Mouse (Mus musculus) stomach, embryonic 14.5 days (tissue): ENCODE results near the gene Csf2rb2. TPM values are rescaled to one million over a fixed set of nuclear protein-coding genes. Genes with fewer than 3 reads are reported as not detected.

Source experiments
- ATAC-seq: fragments of 200-750 bp; cut with Nextera tagmentation; 2 replicates; pipeline ENCODE4 v1.8.0; 2017; ENCODE audit warnings: low read depth, moderate TSS enrichment; ENCODE audit not compliant: insufficient number of reproducible peaks, insufficient read depth, low FRiP score
- H3K27ac ChIP-seq: fragments of 300-500 bp; sonication (generic); 2 replicates; pipeline ENCODE4 v1.5.1; 2014; ENCODE audit warnings: mild to moderate bottlenecking, low read length, moderate library complexity, mixed read lengths
- H3K27me3 ChIP-seq: fragments of 300-500 bp; sonication (generic); 2 replicates; pipeline ENCODE4 v1.6.1; 2014; ENCODE audit warnings: low read length, control low read depth, mixed read lengths; ENCODE audit not compliant: control insufficient read depth, insufficient read depth
- H3K36me3 ChIP-seq: fragments of 300-500 bp; sonication (generic); 2 replicates; pipeline ENCODE4 v1.6.1; 2014; ENCODE audit warnings: mild to moderate bottlenecking, control low read depth, low read length, moderate library complexity, mixed read lengths; ENCODE audit not compliant: control insufficient read depth, insufficient read depth
- H3K4me1 ChIP-seq: fragments of 300-500 bp; sonication (generic); 2 replicates; pipeline ENCODE4 v1.6.1; 2014; ENCODE audit warnings: low read length, control low read depth, mixed read lengths; ENCODE audit not compliant: control insufficient read depth, insufficient read depth
- H3K4me2 ChIP-seq: fragments of 300-500 bp; sonication (generic); replicated peaks from 2 replicates; pipeline ENCODE4 v1.6.1; 2014; ENCODE audit warnings: low read depth, low read length, control low read depth
- H3K4me3 ChIP-seq: fragments of 300-500 bp; sonication (generic); 2 replicates; pipeline ENCODE4 v1.5.1; 2014; ENCODE audit warnings: low read depth, low read length, control low read depth
- H3K9ac ChIP-seq: fragments of 300-500 bp; sonication (generic); replicated peaks from 2 replicates; pipeline ENCODE4 v1.6.1; 2014; ENCODE audit warnings: low read depth, mild to moderate bottlenecking, control low read depth, low read length, moderate library complexity, mixed read lengths
- H3K9me3 ChIP-seq: fragments of 300-500 bp; sonication (generic); 2 replicates; pipeline ENCODE4 v1.6.1; 2016; ENCODE audit warnings: low read depth, low read length, control low read depth; ENCODE audit not compliant: control insufficient read depth
- WGBS: fragments of 180-500 bp; shearing (Covaris S2); extraction: QIAGEN DNeasy Blood & Tissue Kit; methylation state at CpG from one replicate; pipeline ENCODE4 v1.1.7; 2014; 5-methylcytosine and 5-hydroxymethylcytosine counted together
- microRNA-seq: library from miRNA; unstranded; fragments of <30 nt; microRNA quantifications from one replicate; pipeline ENCODE4, GENCODE M21; 2016
- polyA plus RNA-seq: library from polyadenylated mRNA; unstranded; fragments of >200 nt; fragmentation: Nextera tagmentation; extraction: Ambion mirVana; gene quantifications from 2 replicates; pipeline ENCODE4 v1.2.1, GENCODE M21; 2014

Gene Csf2rb2
- polyA plus RNA-seq, 1 experiment from 2014 or later, result 0.19 TPM

- H3K36me3 ChIP-seq, result no peaks in the 10 kb centered on the region
- WGBS, result 55% methylated on average over 11 of the region's 11 CpGs
- ATAC-seq, result no peak
- H3K9me3 ChIP-seq, result no peaks in the 10 kb centered on the region
- no peak overlapping the region for H3K27ac ChIP-seq
- H3K4me3 ChIP-seq, result no peak overlapping the region
- H3K4me1 ChIP-seq, result no peaks in the 10 kb centered on the region
- no peak overlapping the region for H3K4me2 ChIP-seq
- H3K9ac ChIP-seq, result no peak overlapping the region
- H3K27me3 ChIP-seq, result no peaks in the 10 kb centered on the region
Measured at GRCm38 (mm10) chr15:78241335-78241734, 64.2 kb downstream of the Csf2rb2 start.

DNA sequence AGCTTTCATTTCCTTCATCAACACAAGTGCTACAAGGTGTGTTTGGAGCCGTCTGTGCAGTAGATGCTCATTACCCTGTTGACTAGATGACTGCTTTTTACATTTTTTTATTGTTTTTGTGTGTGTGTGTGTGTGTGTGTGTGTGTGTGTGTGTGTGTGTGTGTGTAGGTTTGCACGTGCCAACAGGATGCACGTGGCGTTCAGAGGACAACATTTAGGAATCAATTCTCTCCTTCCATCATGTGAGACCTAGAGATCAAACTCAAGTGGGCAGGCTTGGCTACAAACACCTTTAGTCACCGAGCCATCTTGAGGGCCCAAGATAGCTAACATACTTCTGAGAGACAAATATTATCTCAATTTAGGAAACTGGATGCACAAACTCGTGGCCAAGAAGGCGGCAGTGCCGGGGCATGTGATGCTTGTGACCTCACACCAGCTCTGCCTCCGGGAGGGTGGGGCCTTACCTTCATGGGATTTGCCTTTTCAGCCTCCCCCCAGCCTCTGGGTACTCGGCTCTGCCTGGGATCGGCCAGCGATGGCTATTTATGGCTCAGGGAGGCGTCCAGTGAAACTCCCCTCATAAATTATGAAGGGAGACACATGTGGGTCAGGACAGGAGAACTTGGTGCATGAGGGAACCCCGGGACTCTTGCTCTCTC is 65.4 kb downstream of the Csf2rb2 start:
- H3K27me3 ChIP-seq, result no peaks in the 10 kb centered on the region
- 63% methylated on average over 14 of the region's 14 CpGs for WGBS
- H3K27ac ChIP-seq, result no peak overlapping the region
- H3K9me3 ChIP-seq, result no peaks in the 10 kb centered on the region
- no peak overlapping the region for H3K9ac ChIP-seq
- H3K4me2 ChIP-seq, result no peak overlapping the region
- H3K4me3 ChIP-seq, result no peak overlapping the region
- no peak for ATAC-seq
- H3K4me1 ChIP-seq, result no peaks in the 10 kb centered on the region
- no peaks in the 10 kb centered on the region for H3K36me3 ChIP-seq

GRCm38 (mm10) chr15:78239453-78239852 is 66.1 kb downstream of the Csf2rb2 start:
- H3K4me3 ChIP-seq, result no peak overlapping the region
- H3K27ac ChIP-seq, result no peak overlapping the region

GRCm38 (mm10) chr15:78234823-78235509 is 70.6 kb downstream of the Csf2rb2 start:
- ATAC-seq, result no peak
- Histone ChIP-seq H3K9ac (no peak overlapping the region), H3K4me2 (no peak overlapping the region), H3K27me3 (no peaks in the 10 kb centered on the region), H3K36me3 (no peaks in the 10 kb centered on the region), H3K9me3 (no peaks in the 10 kb centered on the region), H3K4me3 (no peak overlapping the region), H3K4me1 (0 out of 2 replicates have a peak, but pooled peaks cover 5% of the 10 kb centered on the region), H3K27ac (no peak overlapping the region)
- WGBS, result 72% methylated on average over 5 of the region's 5 CpGs

More at GRCm38 (mm10) chr15:78239453-78239852, 66.1 kb downstream of the Csf2rb2 start:
- Histone ChIP-seq H3K27me3 (no peaks in the 10 kb centered on the region), H3K9me3 (no peaks in the 10 kb centered on the region), H3K9ac (no peak overlapping the region), H3K4me2 (no peak overlapping the region), H3K36me3 (no peaks in the 10 kb centered on the region), H3K4me1 (no peaks in the 10 kb centered on the region)
- WGBS, result 25% methylated on average over 10 of the region's 10 CpGs
- no peak for ATAC-seq

Small RNA genes lying within 50 kb of the gene (microRNA-seq; reads per million reads assigned to microRNA genes)
- gene Mir7676-1, result not detected
- not detected for gene Mir7676-2

Other genes with a start within 250 kb of the Csf2rb2 start
- 0.06 and 0.15 TPM in 2 replicates for gene Cacng2, start 185.7 kb downstream of the Csf2rb2 start, polyA plus RNA-seq
- 85.6 and 97.3 TPM in 2 replicates for gene Ift27, start 131.6 kb downstream of the Csf2rb2 start, polyA plus RNA-seq
- not detected in 2 replicates for gene Pvalb, start 99.3 kb downstream of the Csf2rb2 start, polyA plus RNA-seq
- 3.2 and 5.0 TPM in 2 replicates for gene Ncf4, start 60.9 kb downstream of the Csf2rb2 start, polyA plus RNA-seq
- gene Csf2rb, start 20.0 kb upstream of the Csf2rb2 start, polyA plus RNA-seq, result 1.6 and 2.3 TPM in 2 replicates
- not detected in 2 replicates for gene Tex33, start 90.2 kb upstream of the Csf2rb2 start, polyA plus RNA-seq
- gene Tst, start 100.2 kb upstream of the Csf2rb2 start, polyA plus RNA-seq, result 38.6 and 44.6 TPM in 2 replicates
- gene Mpst, start 100.7 kb upstream of the Csf2rb2 start, polyA plus RNA-seq, result 3.2 and 4.4 TPM in 2 replicates
- gene Kctd17, start 122.8 kb upstream of the Csf2rb2 start, polyA plus RNA-seq, result 38.9 and 39.4 TPM in 2 replicates
- gene Tmprss6, start 162.9 kb upstream of the Csf2rb2 start, polyA plus RNA-seq, result 0.50 and 0.52 TPM in 2 replicates
- gene Il2rb, start 189.6 kb upstream of the Csf2rb2 start, polyA plus RNA-seq, result 0.34 and 0.41 TPM in 2 replicates
- gene C1qtnf6, start 225.7 kb upstream of the Csf2rb2 start, polyA plus RNA-seq, result 38.8 and 42.0 TPM in 2 replicates
- 0.12 TPM in 1 of 2 replicates, not detected in the other for gene Sstr3, start 239.0 kb upstream of the Csf2rb2 start, polyA plus RNA-seq